Mouse (Mus musculus) E14TG2a.4 (cell line): ENCODE measurements around the gene Tmem114.

Experiments
- H3K27me3 ChIP-seq: 2 replicates; pipeline ENCODE4 v1.6.1; 2014; ENCODE audit warnings: low read length, control low read depth; ENCODE audit not compliant: insufficient read depth
- H3K36me3 ChIP-seq: 2 replicates; pipeline ENCODE4 v1.6.1; 2014; ENCODE audit warnings: low read length, control low read depth; ENCODE audit not compliant: insufficient read depth
- H3K4me1 ChIP-seq: replicated peaks from 2 replicates; pipeline ENCODE4 v1.6.1; 2014; ENCODE audit warnings: low read depth, low read length, control low read depth
- H3K4me3 ChIP-seq: replicated peaks from 2 replicates; pipeline ENCODE4 v1.5.1; 2014; ENCODE audit warnings: mild to moderate bottlenecking, low read length
- H3K9me3 ChIP-seq: 2 replicates; pipeline ENCODE4 v1.6.1; 2014; ENCODE audit warnings: low read length, control low read depth
- CTCF ChIP-seq: conservative IDR thresholded peaks from 2 replicates; pipeline ENCODE4 v1.5.1; 2014; ENCODE audit warnings: low read length
- NANOG ChIP-seq: IDR thresholded peaks from 2 replicates; pipeline ENCODE4 v1.6.1; 2014; ENCODE audit warnings: borderline replicate concordance, low read length, mixed read lengths
- POU5F1 ChIP-seq: IDR thresholded peaks from 2 replicates; pipeline ENCODE4 v1.6.1; 2014; ENCODE audit warnings: low read length, borderline replicate concordance

Gene Tmem114

GRCm38 (mm10) chr16:8401171-8401955, 23.6 kb downstream of the Tmem114 start:
- H3K9me3 ChIP-seq: no peaks in the 10 kb centered on the region

GRCm38 (mm10) chr16:8399868-8400267, 25.1 kb downstream of the Tmem114 start:
- H3K27me3 ChIP-seq: peaks cover 10% of the 10 kb centered on the region
- no peaks in the 10 kb centered on the region for H3K9me3 ChIP-seq
- no peak overlapping the region for H3K4me3 ChIP-seq
- H3K4me1 ChIP-seq: no peaks in the 10 kb centered on the region
- TF ChIP-seq POU5F1: no peak
- no peak for TF ChIP-seq NANOG
- no peak for TF ChIP-seq CTCF
- H3K36me3 ChIP-seq: no peaks in the 10 kb centered on the region

More at GRCm38 (mm10) chr16:8401171-8401955, 23.6 kb downstream of the Tmem114 start:
- H3K4me1 ChIP-seq: no peaks in the 10 kb centered on the region
- H3K4me3 ChIP-seq: no peak overlapping the region
- H3K36me3 ChIP-seq: no peaks in the 10 kb centered on the region
- peaks cover 14% of the 10 kb centered on the region for H3K27me3 ChIP-seq
- no peak for TF ChIP-seq POU5F1
- no peak for TF ChIP-seq NANOG

DNA sequence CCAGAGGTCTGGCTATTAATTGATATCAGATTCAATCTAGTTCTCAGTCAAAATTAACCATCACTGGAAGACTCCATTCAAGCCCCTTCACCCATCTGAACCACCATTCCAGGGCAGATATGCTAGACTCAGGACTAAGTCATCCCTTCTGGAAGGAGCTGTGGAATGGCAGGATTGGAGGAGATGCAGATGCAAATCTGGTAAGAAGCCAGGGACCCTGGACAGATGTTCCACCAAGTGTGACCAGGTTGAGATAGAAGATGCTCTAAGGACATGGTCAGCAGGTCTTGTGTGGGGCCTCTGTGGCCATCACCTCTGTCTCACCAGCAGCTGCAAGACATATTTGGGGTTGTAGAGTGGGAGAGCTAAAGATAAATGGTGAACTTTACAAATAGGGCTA, 30.0 kb downstream of the Tmem114 start:
- H3K4me3 ChIP-seq: no peak overlapping the region
- H3K36me3 ChIP-seq: no peaks in the 10 kb centered on the region
- H3K27me3 ChIP-seq: peaks cover 16% of the 10 kb centered on the region
- H3K9me3 ChIP-seq: no peaks in the 10 kb centered on the region
- TF ChIP-seq POU5F1 (no peak), CTCF (no peak), NANOG (no peak)
- H3K4me1 ChIP-seq: no peaks in the 10 kb centered on the region

GRCm38 (mm10) chr16:8388491-8388890, 36.4 kb downstream of the Tmem114 start:
- TF ChIP-seq CTCF (peak; percentile 56), POU5F1 (no peak)
- H3K4me3 ChIP-seq: no peak overlapping the region
- H3K9me3 ChIP-seq: no peaks in the 10 kb centered on the region
- H3K36me3 ChIP-seq: no peaks in the 10 kb centered on the region
- no peaks in the 10 kb centered on the region for H3K4me1 ChIP-seq
- peaks cover 9% of the 10 kb centered on the region for H3K27me3 ChIP-seq

DNA sequence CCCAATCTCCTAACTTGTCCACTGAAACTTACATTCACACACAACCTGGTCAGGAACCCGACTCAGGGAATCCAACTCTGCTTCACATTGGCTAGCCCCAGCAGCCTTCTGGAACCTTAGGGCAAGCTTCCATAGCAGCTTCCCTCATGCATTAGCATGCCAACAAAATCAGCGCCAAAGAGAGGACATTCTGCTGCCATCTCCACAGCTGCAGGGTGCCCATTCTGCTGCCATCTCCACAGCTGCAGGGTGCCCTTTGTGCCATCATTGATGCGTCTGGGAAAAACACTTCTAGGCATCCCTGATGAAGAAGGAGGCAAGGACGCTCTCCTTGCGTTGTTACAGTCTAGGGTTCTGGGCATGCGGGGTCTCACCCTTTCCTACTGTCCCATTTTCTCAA, 38.5 kb downstream of the Tmem114 start:
- no peaks in the 10 kb centered on the region for H3K36me3 ChIP-seq
- no peak overlapping the region for H3K4me3 ChIP-seq
- H3K27me3 ChIP-seq: peaks cover 3% of the 10 kb centered on the region; the same call in 1 of the 2 replicates
- H3K9me3 ChIP-seq: peaks cover 6% of the 10 kb centered on the region; the same call in 1 of the 2 replicates
- TF ChIP-seq NANOG (no peak), POU5F1 (no peak), CTCF (no peak)
- H3K4me1 ChIP-seq: no peaks in the 10 kb centered on the region

GRCm38 (mm10) chr16:8385679-8386078, 39.3 kb downstream of the Tmem114 start:
- no peak overlapping the region for H3K4me3 ChIP-seq
- H3K4me1 ChIP-seq: peaks cover 4% of the 10 kb centered on the region
- peaks cover 6% of the 10 kb centered on the region; the same call in 1 of the 2 replicates for H3K9me3 ChIP-seq
- no peak for TF ChIP-seq NANOG
- TF ChIP-seq CTCF: no peak
- no peak for TF ChIP-seq POU5F1
- H3K27me3 ChIP-seq: peaks cover 3% of the 10 kb centered on the region; the same call in 1 of the 2 replicates
- no peaks in the 10 kb centered on the region for H3K36me3 ChIP-seq

DNA sequence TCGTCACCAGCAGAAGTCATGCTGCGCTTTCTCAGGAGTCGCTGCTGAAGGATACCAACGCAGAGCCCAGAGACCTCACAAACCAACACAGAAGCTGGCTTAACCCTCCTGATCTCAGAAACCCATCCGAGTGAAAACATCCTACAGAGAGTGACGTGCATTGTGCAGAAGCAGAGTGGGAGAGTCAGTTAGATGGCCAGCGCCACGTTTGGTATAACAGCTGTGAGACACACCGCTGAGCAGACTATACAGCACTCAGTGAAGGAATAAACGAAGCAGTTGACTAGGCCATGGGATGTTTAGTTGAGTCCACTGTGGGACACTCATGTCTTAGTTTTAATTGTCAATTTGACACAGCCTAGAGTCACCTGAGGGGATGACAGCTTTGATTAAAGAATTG, 40.2 kb downstream of the Tmem114 start:
- no peak for TF ChIP-seq CTCF
- TF ChIP-seq POU5F1: no peak
- no peak for TF ChIP-seq NANOG
- H3K4me1 ChIP-seq: peaks cover 11% of the 10 kb centered on the region
- H3K27me3 ChIP-seq: no peaks in the 10 kb centered on the region
- no peak overlapping the region for H3K4me3 ChIP-seq
- H3K36me3 ChIP-seq: no peaks in the 10 kb centered on the region
- H3K9me3 ChIP-seq: peaks cover 6% of the 10 kb centered on the region; the same call in 1 of the 2 replicates

- no peak overlapping the region for H3K4me3 ChIP-seq
- H3K4me1 ChIP-seq: peaks cover 18% of the 10 kb centered on the region
- TF ChIP-seq POU5F1 (no peak), CTCF (no peak), NANOG (no peak)
- H3K36me3 ChIP-seq: no peaks in the 10 kb centered on the region
- peaks cover 6% of the 10 kb centered on the region; the same call in 1 of the 2 replicates for H3K9me3 ChIP-seq
- no peaks in the 10 kb centered on the region for H3K27me3 ChIP-seq
These were observed 41.5 kb downstream of the Tmem114 start for GRCm38 (mm10) chr16:8383396-8383795.

DNA sequence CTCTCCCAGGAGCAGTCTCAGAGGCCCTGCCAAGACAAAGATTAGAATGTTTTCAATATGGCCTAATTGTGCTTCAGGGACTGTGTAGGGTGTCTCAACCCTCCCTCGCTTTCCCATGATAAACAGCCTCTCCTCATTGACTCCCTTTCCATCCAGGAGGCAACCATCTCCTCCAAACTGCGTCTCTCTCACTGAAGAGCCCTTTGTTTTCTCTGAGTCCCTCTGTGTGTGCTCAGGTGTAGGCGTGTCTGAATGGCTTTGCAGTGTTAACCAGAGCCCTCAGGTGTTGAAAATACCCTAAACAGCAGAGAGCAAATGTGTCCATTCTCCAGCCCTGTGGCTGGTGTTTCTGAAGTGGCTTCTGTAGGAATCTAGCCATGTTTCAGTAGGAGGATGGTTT, 61.9 kb downstream of the Tmem114 start:
- H3K27me3 ChIP-seq: peaks cover 8% of the 10 kb centered on the region

More for the DNA sequence above, 61.9 kb downstream of the Tmem114 start:
- no peak for TF ChIP-seq POU5F1
- TF ChIP-seq CTCF: no peak
- TF ChIP-seq NANOG: no peak
- H3K4me3 ChIP-seq: no peak overlapping the region
- H3K9me3 ChIP-seq: no peaks in the 10 kb centered on the region
- peaks cover 4% of the 10 kb centered on the region for H3K4me1 ChIP-seq
- H3K36me3 ChIP-seq: no peaks in the 10 kb centered on the region
